Mouse (Mus musculus): ENCODE data around the gene Arvcf. TPM values are rescaled to one million over a fixed set of nuclear protein-coding genes. Genes with fewer than 3 reads are reported as not detected.

The Arvcf gene
- polyA plus RNA-seq, 1 experiment, result 34.7 TPM

DNA sequence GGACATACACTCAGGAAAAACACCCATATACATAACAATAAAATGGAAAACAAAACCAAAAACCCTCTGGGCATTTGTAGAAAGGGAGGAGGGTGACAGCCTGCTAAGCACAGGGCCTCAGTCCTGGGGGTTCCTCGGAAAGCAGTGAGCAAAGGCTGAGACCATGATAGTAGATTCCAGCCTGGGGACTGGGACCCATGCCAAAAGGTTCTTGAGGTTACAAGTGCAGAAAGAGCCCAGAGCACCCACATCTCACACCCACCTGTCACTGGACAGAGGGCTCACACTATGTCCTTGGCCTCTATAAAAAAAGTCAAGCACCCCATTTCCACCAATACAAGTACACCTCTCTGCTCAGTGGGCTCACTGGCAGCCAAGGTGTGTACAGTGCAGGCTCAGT is 19.5 kb upstream of the Arvcf start:
- no peaks in the 10 kb centered on the region for H3K4me1 ChIP-seq (ENCODE audit: control insufficient read depth, insufficient read depth, low read length)
- no peaks in the 10 kb centered on the region for H3K27me3 ChIP-seq (ENCODE audit: control insufficient read depth, insufficient read depth, low read length)
- WGBS, result 76% methylated on average over 1 of the region's 1 CpGs
- no peak for DNase-seq
- TF ChIP-seq CTCF (IDR thresholded peaks at IDR 0.05; ENCODE audit: borderline replicate concordance, insufficient read depth, low read depth, low read length), result no peak
- TF ChIP-seq POLR2A (IDR thresholded peaks at IDR 0.05; ENCODE audit: borderline replicate concordance, insufficient read depth, low read length), result no peak
- H3K4me3 ChIP-seq (replicated peaks; ENCODE audit: insufficient read depth, low read depth, low read length), result no peak overlapping the region
- no peak overlapping the region for H3K27ac ChIP-seq (ENCODE audit: insufficient read depth, low read length)

DNA sequence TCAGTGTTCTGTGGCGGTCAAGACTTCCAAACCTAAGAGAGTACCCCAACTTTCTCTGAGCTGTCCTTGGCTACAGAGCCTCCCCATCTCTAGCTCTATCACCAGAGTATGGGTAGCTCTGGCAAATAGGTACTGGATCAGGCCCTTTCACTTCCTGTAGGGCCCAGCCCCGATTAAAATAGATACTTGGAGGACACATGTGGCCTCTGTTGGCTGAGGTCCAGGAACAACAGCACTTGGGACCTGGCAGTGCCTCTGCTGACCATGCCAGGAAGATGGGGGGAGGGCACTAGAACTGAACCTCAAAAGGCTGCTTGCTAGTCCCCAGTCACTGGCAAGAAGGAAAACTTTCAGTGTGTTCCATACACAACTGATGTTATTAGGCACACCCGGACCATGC is 14.0 kb upstream of the Arvcf start:
- DNase-seq, result no peak
- 56% methylated on average over 3 of the region's 3 CpGs for WGBS
- Histone ChIP-seq H3K27ac (ENCODE audit: insufficient read depth, low read length) (no peak overlapping the region), H3K4me1 (ENCODE audit: control insufficient read depth, insufficient read depth, low read length) (peaks cover 5% of the 10 kb centered on the region; the same call in 1 of the 2 replicates), H3K4me3 (replicated peaks; ENCODE audit: insufficient read depth, low read depth, low read length) (no peak overlapping the region), H3K27me3 (ENCODE audit: control insufficient read depth, insufficient read depth, low read length) (no peaks in the 10 kb centered on the region)
- TF ChIP-seq POLR2A (IDR thresholded peaks at IDR 0.05; ENCODE audit: borderline replicate concordance, insufficient read depth, low read length), result no peak
- no peak for TF ChIP-seq CTCF (IDR thresholded peaks at IDR 0.05; ENCODE audit: borderline replicate concordance, insufficient read depth, low read depth, low read length)

GRCm38 (mm10) chr16:18335981-18336380 is 12.0 kb upstream of the Arvcf start:
- TF ChIP-seq CTCF (IDR thresholded peaks at IDR 0.05; ENCODE audit: borderline replicate concordance, insufficient read depth, low read depth, low read length), result no peak
- TF ChIP-seq POLR2A (IDR thresholded peaks at IDR 0.05; ENCODE audit: borderline replicate concordance, insufficient read depth, low read length), result no peak
- Histone ChIP-seq H3K27ac (ENCODE audit: insufficient read depth, low read length) (no peak overlapping the region), H3K4me1 (ENCODE audit: control insufficient read depth, insufficient read depth, low read length) (peaks cover 11% of the 10 kb centered on the region; the same call in 1 of the 2 replicates), H3K27me3 (ENCODE audit: control insufficient read depth, insufficient read depth, low read length) (no peaks in the 10 kb centered on the region), H3K4me3 (replicated peaks; ENCODE audit: insufficient read depth, low read depth, low read length) (no peak overlapping the region)
- WGBS, result 70% methylated on average over 3 of the region's 3 CpGs
- no peak for DNase-seq

GRCm38 (mm10) chr16:18337261-18337660 is 10.7 kb upstream of the Arvcf start:
- TF ChIP-seq POLR2A (IDR thresholded peaks at IDR 0.05; ENCODE audit: borderline replicate concordance, insufficient read depth, low read length) (no peak), CTCF (IDR thresholded peaks at IDR 0.05; ENCODE audit: borderline replicate concordance, insufficient read depth, low read depth, low read length) (no peak)
- Histone ChIP-seq H3K27ac (ENCODE audit: insufficient read depth, low read length) (no peak overlapping the region), H3K4me3 (replicated peaks; ENCODE audit: insufficient read depth, low read depth, low read length) (no peak overlapping the region), H3K4me1 (ENCODE audit: control insufficient read depth, insufficient read depth, low read length) (peaks cover 17% of the 10 kb centered on the region), H3K27me3 (ENCODE audit: control insufficient read depth, insufficient read depth, low read length) (no peaks in the 10 kb centered on the region)
- DNase-seq, result no peak
- WGBS, result 79% methylated on average over 4 of the region's 4 CpGs

DNA sequence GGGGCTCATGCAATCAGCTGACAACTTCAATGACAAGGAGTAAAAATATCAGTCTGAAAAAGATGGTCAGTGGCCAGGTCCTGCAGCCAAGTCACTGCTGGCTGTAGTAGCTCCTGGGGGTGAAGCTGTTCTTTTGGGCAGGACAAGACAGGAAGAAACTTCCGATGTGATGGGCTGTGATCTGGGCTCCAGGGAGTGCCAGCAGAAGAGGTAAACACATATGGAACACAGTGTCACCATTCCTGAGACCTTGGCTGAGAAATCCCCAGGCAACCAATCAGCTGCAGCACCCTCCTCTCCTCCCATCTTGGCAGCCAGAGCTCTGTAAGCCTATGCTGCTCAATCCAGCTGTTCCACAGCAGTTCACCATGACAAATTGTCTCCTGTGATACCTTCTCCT is 8.1 kb upstream of the Arvcf start:
- TF ChIP-seq CTCF (IDR thresholded peaks at IDR 0.05; ENCODE audit: borderline replicate concordance, insufficient read depth, low read depth, low read length) (no peak), POLR2A (IDR thresholded peaks at IDR 0.05; ENCODE audit: borderline replicate concordance, insufficient read depth, low read length) (no peak)
- 0% methylated on average over 1 of the region's 1 CpGs for WGBS
- no peak for DNase-seq
- Histone ChIP-seq H3K4me1 (ENCODE audit: control insufficient read depth, insufficient read depth, low read length) (peaks cover 19% of the 10 kb centered on the region), H3K4me3 (replicated peaks; ENCODE audit: insufficient read depth, low read depth, low read length) (no peak overlapping the region), H3K27ac (ENCODE audit: insufficient read depth, low read length) (no peak overlapping the region), H3K27me3 (ENCODE audit: control insufficient read depth, insufficient read depth, low read length) (no peaks in the 10 kb centered on the region)

DNA sequence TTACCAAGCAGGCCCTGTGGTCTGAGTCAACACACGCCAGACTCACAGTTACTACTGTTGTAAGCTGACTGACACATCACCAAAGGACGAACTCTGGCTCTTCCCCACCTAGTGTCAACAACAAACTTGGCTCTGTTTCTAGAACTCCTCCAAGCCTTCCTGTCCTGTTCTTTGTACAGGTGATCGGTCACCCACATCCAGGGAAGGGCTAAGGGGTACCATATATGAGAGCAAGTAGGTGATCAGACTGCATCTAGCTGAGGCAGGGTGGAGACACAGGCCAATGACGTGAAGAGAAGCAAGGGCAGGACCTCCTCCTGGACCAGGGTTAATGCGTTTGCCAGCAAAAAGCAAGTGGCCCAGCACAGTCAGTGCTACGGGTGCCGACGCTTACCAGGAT is 6.4 kb upstream of the Arvcf start:
- Histone ChIP-seq H3K4me1 (ENCODE audit: control insufficient read depth, insufficient read depth, low read length) (peaks cover 24% of the 10 kb centered on the region), H3K27ac (ENCODE audit: insufficient read depth, low read length) (no peak overlapping the region), H3K4me3 (replicated peaks; ENCODE audit: insufficient read depth, low read depth, low read length) (no peak overlapping the region), H3K27me3 (ENCODE audit: control insufficient read depth, insufficient read depth, low read length) (no peaks in the 10 kb centered on the region)
- 91% methylated on average over 8 of the region's 8 CpGs for WGBS
- no peak for DNase-seq
- TF ChIP-seq CTCF (IDR thresholded peaks at IDR 0.05; ENCODE audit: borderline replicate concordance, insufficient read depth, low read depth, low read length) (no peak), POLR2A (IDR thresholded peaks at IDR 0.05; ENCODE audit: borderline replicate concordance, insufficient read depth, low read length) (no peak)

DNA sequence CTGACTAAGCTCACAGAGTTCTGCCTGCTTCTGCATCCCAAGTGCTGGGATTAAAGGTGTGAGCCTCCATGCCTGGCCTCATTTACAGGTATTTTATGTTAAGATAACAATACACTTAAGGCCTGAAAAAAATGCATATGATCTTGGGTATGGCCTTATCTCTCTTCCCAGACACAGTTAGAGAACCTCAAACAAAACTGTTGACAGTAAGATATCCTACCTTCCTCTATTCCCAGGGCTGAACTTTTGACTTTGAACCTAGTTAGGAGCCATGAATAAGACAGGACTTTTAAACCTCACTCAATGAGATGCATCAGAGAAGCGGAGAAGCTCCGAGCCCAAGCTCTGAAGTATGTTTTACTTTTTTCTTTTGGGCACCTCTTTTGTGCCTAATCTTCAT is 5.9 kb upstream of the Arvcf start:
- H3K27me3 ChIP-seq (ENCODE audit: control insufficient read depth, insufficient read depth, low read length), result no peaks in the 10 kb centered on the region
- no peak overlapping the region for H3K4me3 ChIP-seq (replicated peaks; ENCODE audit: insufficient read depth, low read depth, low read length)
- no peak overlapping the region for H3K27ac ChIP-seq (ENCODE audit: insufficient read depth, low read length)
- DNase-seq, result no peak
- H3K4me1 ChIP-seq (ENCODE audit: control insufficient read depth, insufficient read depth, low read length), result peaks cover 28% of the 10 kb centered on the region
- TF ChIP-seq CTCF (IDR thresholded peaks at IDR 0.05; ENCODE audit: borderline replicate concordance, insufficient read depth, low read depth, low read length), result no peak
- 96% methylated on average over 2 of the region's 2 CpGs for WGBS

- WGBS, result 7% methylated on average over 9 of the region's 9 CpGs
- Histone ChIP-seq H3K27me3 (ENCODE audit: control insufficient read depth, insufficient read depth, low read length) (no peaks in the 10 kb centered on the region), H3K4me3 (replicated peaks; ENCODE audit: insufficient read depth, low read depth, low read length) (peak overlapping the region; percentile 73), H3K27ac (ENCODE audit: insufficient read depth, low read length) (peak overlapping the region; percentile 39), H3K4me1 (ENCODE audit: control insufficient read depth, insufficient read depth, low read length) (peaks cover 28% of the 10 kb centered on the region)
- TF ChIP-seq POLR2A (IDR thresholded peaks at IDR 0.05; ENCODE audit: borderline replicate concordance, insufficient read depth, low read length) (no peak), CTCF (IDR thresholded peaks at IDR 0.05; ENCODE audit: borderline replicate concordance, insufficient read depth, low read depth, low read length) (no peak)
- DNase-seq, result peak; percentile 42 to 53
Measured at GRCm38 (mm10) chr16:18342650-18343570, 5.1 kb upstream of the Arvcf start.
